Mouse (Mus musculus) heart, postnatal 0 days (tissue): ENCODE data around the gene Slc22a23. TPM values are rescaled to one million over a fixed set of nuclear protein-coding genes. Genes with fewer than 3 reads are reported as not detected.

Experiments
- ATAC-seq: fragments of 200-750 bp; cut with Nextera tagmentation; 2 replicates; pipeline ENCODE4 v1.8.0; 2017; ENCODE audit warnings: low read depth, moderate number of reproducible peaks, moderate library complexity; ENCODE audit not compliant: insufficient read depth
- DNase-seq: peaks from one replicate; pipeline ENCODE4 v3.0.0-alpha.2; 2016; ENCODE audit warnings: low spot score
- H3K27ac ChIP-seq: fragments of 300-500 bp; sonication (generic); 2 replicates; pipeline ENCODE4 v1.5.1; 2014; ENCODE audit warnings: low read depth, mild to moderate bottlenecking
- H3K27me3 ChIP-seq: fragments of 300-500 bp; sonication (generic); 2 replicates; pipeline ENCODE4 v1.6.1; 2014; ENCODE audit warnings: low read length, mixed read lengths; ENCODE audit not compliant: control insufficient read depth, insufficient read depth
- H3K36me3 ChIP-seq: fragments of 300-500 bp; sonication (generic); replicated peaks from 2 replicates; pipeline ENCODE4 v1.6.1; 2014; ENCODE audit warnings: low read length, mixed read lengths; ENCODE audit not compliant: control insufficient read depth, insufficient read depth
- H3K4me1 ChIP-seq: fragments of 300-500 bp; sonication (generic); 2 replicates; pipeline ENCODE4 v1.6.1; 2014; ENCODE audit warnings: antibody characterized with exemption; ENCODE audit not compliant: control insufficient read depth, insufficient read depth
- H3K4me2 ChIP-seq: fragments of 300-500 bp; sonication (generic); 2 replicates; pipeline ENCODE4 v1.6.1; 2014; ENCODE audit warnings: low read depth, mild to moderate bottlenecking, low read length, moderate library complexity
- H3K4me3 ChIP-seq: fragments of 300-500 bp; sonication (generic); 2 replicates; pipeline ENCODE4 v1.5.1; 2014; ENCODE audit warnings: low read depth, low read length
- H3K9ac ChIP-seq: fragments of 300-500 bp; sonication (generic); replicated peaks from 2 replicates; pipeline ENCODE4 v1.6.1; 2014; ENCODE audit warnings: low read depth, low read length, mixed read lengths
- H3K9me3 ChIP-seq: fragments of 300-500 bp; sonication (generic); replicated peaks from 2 replicates; pipeline ENCODE4 v1.6.1; 2016; ENCODE audit warnings: low read length; ENCODE audit not compliant: control insufficient read depth
- CTCF ChIP-seq: IDR thresholded peaks from 2 replicates; pipeline ENCODE4 v1.5.1; 2016; ENCODE audit warnings: antibody characterized with exemption, control low read depth, low read depth
- EP300 ChIP-seq: IDR thresholded peaks from 2 replicates; pipeline ENCODE4 v1.6.1; 2016; ENCODE audit warnings: antibody characterized with exemption, low read depth
- WGBS: fragments of 180-500 bp; shearing (Covaris S2); extraction: QIAGEN DNeasy Blood & Tissue Kit; methylation state at CpG from one replicate; pipeline ENCODE4 v1.1.7; 2014; 5-methylcytosine and 5-hydroxymethylcytosine counted together
- polyA plus RNA-seq: library from polyadenylated mRNA; unstranded; fragments of >200 nt; fragmentation: Nextera tagmentation; extraction: Ambion mirVana; gene quantifications from 2 replicates; pipeline ENCODE4 v1.2.1, GENCODE M21; 2015
- total RNA-seq: library from RNA; depleted of rRNA; stranded (reverse); fragments of >200 nt; gene quantifications from 2 replicates; pipeline ENCODE4 v1.2.3, GENCODE M21; 2014; ENCODE audit warnings: low replicate concordance

Slc22a23 gene
- total and polyA plus RNA-seq, 2 experiments from 2014 or later = 1.4 to 13.9 TPM

- Histone ChIP-seq H3K36me3 (peaks cover 7% of the 10 kb centered on the region), H3K4me3 (peak overlapping the region; percentile 84), H3K4me1 (peaks cover 7% of the 10 kb centered on the region), H3K27ac (peak overlapping the region; percentile 93), H3K9me3 (no peaks in the 10 kb centered on the region), H3K27me3 (no peaks in the 10 kb centered on the region), H3K4me2 (peak overlapping the region; percentile 81), H3K9ac (peak overlapping the region; percentile 64)
- TF ChIP-seq EP300 (no peak), CTCF (no peak)
- peak; percentile 47 for ATAC-seq
- no peak for DNase-seq
- 30% methylated on average over 12 of the region's 12 CpGs for WGBS
These were observed 181.5 kb downstream of the Slc22a23 start for GRCm38 (mm10) chr13:34163304-34163975.

- TF ChIP-seq EP300 (no peak), CTCF (no peak)
- peaks cover 7% of the 10 kb centered on the region for H3K36me3 ChIP-seq
- peak within 1 kb of the TSS; percentile 84 for H3K4me3 ChIP-seq
- peak within 1 kb of the TSS; percentile 64 for H3K9ac ChIP-seq
- no peaks in the 10 kb centered on the region for H3K9me3 ChIP-seq
- peak within 1 kb of the TSS; percentile 81 for H3K4me2 ChIP-seq
- H3K27ac ChIP-seq = peak within 1 kb of the TSS; percentile 93
- H3K27me3 ChIP-seq = no peaks in the 10 kb centered on the region
- ATAC-seq (peak; percentile 96), DNase-seq (peak; percentile 86)
- 3% methylated on average over 44 of the region's 44 CpGs for WGBS
- H3K4me1 ChIP-seq = peaks cover 7% of the 10 kb centered on the region
These were observed 182.3 kb downstream of the Slc22a23 start, which contains the start of gene Psmg4 for GRCm38 (mm10) chr13:34162491-34163303. Gene Psmg4, plus strand, starts transcription at chr13:34162964.

GRCm38 (mm10) chr13:34159926-34160325, 185.1 kb downstream of the Slc22a23 start:
- H3K9ac ChIP-seq = no peak overlapping the region
- no peaks in the 10 kb centered on the region for H3K27me3 ChIP-seq
- no peaks in the 10 kb centered on the region for H3K36me3 ChIP-seq
- peaks cover 24% of the 10 kb centered on the region for H3K4me1 ChIP-seq
- ATAC-seq = no peak
- no peak overlapping the region for H3K27ac ChIP-seq
- no peaks in the 10 kb centered on the region for H3K9me3 ChIP-seq
- H3K4me3 ChIP-seq = no peak overlapping the region
- 87% methylated on average over 1 of the region's 1 CpGs for WGBS
- no peak overlapping the region for H3K4me2 ChIP-seq
- DNase-seq = no peak
- no peak for TF ChIP-seq CTCF
- no peak for TF ChIP-seq EP300

- WGBS = 90% methylated on average over 3 of the region's 3 CpGs
- Histone ChIP-seq H3K36me3 (no peaks in the 10 kb centered on the region), H3K27me3 (no peaks in the 10 kb centered on the region), H3K4me2 (no peak overlapping the region), H3K9me3 (no peaks in the 10 kb centered on the region), H3K27ac (no peak overlapping the region), H3K9ac (no peak overlapping the region), H3K4me3 (no peak overlapping the region), H3K4me1 (peaks cover 23% of the 10 kb centered on the region)
- no peak for ATAC-seq
- DNase-seq = no peak
- TF ChIP-seq EP300 = no peak
- TF ChIP-seq CTCF = no peak
These were observed 187.3 kb downstream of the Slc22a23 start for GRCm38 (mm10) chr13:34157596-34158157.

GRCm38 (mm10) chr13:34156840-34157185, 188.2 kb downstream of the Slc22a23 start:
- 30% methylated on average over 2 of the region's 2 CpGs for WGBS
- ATAC-seq (peak; percentile 19), DNase-seq (peak; percentile 47)
- Histone ChIP-seq H3K36me3 (no peaks in the 10 kb centered on the region), H3K27me3 (no peaks in the 10 kb centered on the region), H3K9me3 (no peaks in the 10 kb centered on the region), H3K4me2 (peak overlapping the region; percentile 18; the same call in 1 of the 2 replicates), H3K4me3 (no peak overlapping the region), H3K27ac (peak overlapping the region; percentile 92), H3K4me1 (peaks cover 23% of the 10 kb centered on the region; the same call in 1 of the 2 replicates), H3K9ac (no peak overlapping the region)
- TF ChIP-seq CTCF (no peak), EP300 (no peak)
